Mouse (Mus musculus): ENCODE measurements at regions not wholly inside any gene's neighbourhood (a gene's known extent, or its start where the extent isn't known, plus 50 kb on each side); places are given as distances from the start of the nearest gene placed in this dataset.

GRCm38 (mm10) chr8:49312816-49313215, 469.1 kb upstream of the Tenm3 start:
- Histone ChIP-seq H3K4me2 (no peak overlapping the region), H3K9me3 (replicated peaks) (no peaks in the 10 kb centered on the region), H3K4me3 (no peak overlapping the region), H3K27ac (no peak overlapping the region), H3K27me3 (no peaks in the 10 kb centered on the region), H3K36me3 (no peaks in the 10 kb centered on the region), H3K4me1 (replicated peaks) (peaks cover 10% of the 10 kb centered on the region), H3K9ac (no peak overlapping the region)
- no peak for ATAC-seq (replicated peaks; ENCODE audit: insufficient number of reproducible peaks, insufficient read depth, low FRiP score, low read depth)
- WGBS: 55% methylated on average over 5 of the region's 5 CpGs

- Histone ChIP-seq H3K9me3 (replicated peaks) (no peaks in the 10 kb centered on the region), H3K4me1 (replicated peaks) (no peaks in the 10 kb centered on the region), H3K27me3 (no peaks in the 10 kb centered on the region), H3K27ac (no peak overlapping the region), H3K36me3 (no peaks in the 10 kb centered on the region), H3K4me3 (no peak overlapping the region), H3K9ac (no peak overlapping the region), H3K4me2 (no peak overlapping the region)
- 66% methylated on average over 4 of the region's 4 CpGs for WGBS
- no peak for ATAC-seq (replicated peaks; ENCODE audit: insufficient number of reproducible peaks, insufficient read depth, low FRiP score, low read depth)
Observed at GRCm38 (mm10) chr8:49282401-49282800, 438.6 kb upstream of the Tenm3 start.

- no peak overlapping the region for H3K27ac ChIP-seq
- WGBS: 80% methylated on average over 5 of the region's 5 CpGs
- no peak overlapping the region for H3K9ac ChIP-seq
- no peak for ATAC-seq (replicated peaks; ENCODE audit: insufficient number of reproducible peaks, insufficient read depth, low FRiP score, low read depth)
- no peaks in the 10 kb centered on the region for H3K4me1 ChIP-seq (replicated peaks)
- H3K9me3 ChIP-seq (replicated peaks): no peaks in the 10 kb centered on the region
- no peak overlapping the region for H3K4me3 ChIP-seq
- no peak overlapping the region for H3K4me2 ChIP-seq
- no peaks in the 10 kb centered on the region for H3K36me3 ChIP-seq
- no peaks in the 10 kb centered on the region for H3K27me3 ChIP-seq
Observed at GRCm38 (mm10) chr8:49281254-49281653, 437.5 kb upstream of the Tenm3 start.

- Histone ChIP-seq H3K4me3 (no peak overlapping the region), H3K36me3 (no peaks in the 10 kb centered on the region), H3K27me3 (peaks cover 4% of the 10 kb centered on the region; the same call in 1 of the 2 replicates), H3K4me2 (no peak overlapping the region), H3K9ac (no peak overlapping the region), H3K9me3 (replicated peaks) (no peaks in the 10 kb centered on the region), H3K4me1 (replicated peaks) (no peaks in the 10 kb centered on the region), H3K27ac (no peak overlapping the region)
- 86% methylated on average over 4 of the region's 4 CpGs for WGBS
- no peak for ATAC-seq (replicated peaks; ENCODE audit: insufficient number of reproducible peaks, insufficient read depth, low FRiP score, low read depth)
Observed at GRCm38 (mm10) chr8:49274031-49274430, 430.3 kb upstream of the Tenm3 start.

GRCm38 (mm10) chr8:49273109-49273508, 429.4 kb upstream of the Tenm3 start:
- H3K9me3 ChIP-seq (replicated peaks): no peaks in the 10 kb centered on the region
- H3K4me2 ChIP-seq: no peak overlapping the region
- ATAC-seq (replicated peaks; ENCODE audit: insufficient number of reproducible peaks, insufficient read depth, low FRiP score, low read depth): no peak
- H3K4me3 ChIP-seq: no peak overlapping the region
- WGBS: 82% methylated on average over 1 of the region's 1 CpGs
- no peaks in the 10 kb centered on the region for H3K4me1 ChIP-seq (replicated peaks)
- peaks cover 4% of the 10 kb centered on the region; the same call in 1 of the 2 replicates for H3K27me3 ChIP-seq
- H3K27ac ChIP-seq: no peak overlapping the region
- no peaks in the 10 kb centered on the region for H3K36me3 ChIP-seq
- no peak overlapping the region for H3K9ac ChIP-seq

DNA sequence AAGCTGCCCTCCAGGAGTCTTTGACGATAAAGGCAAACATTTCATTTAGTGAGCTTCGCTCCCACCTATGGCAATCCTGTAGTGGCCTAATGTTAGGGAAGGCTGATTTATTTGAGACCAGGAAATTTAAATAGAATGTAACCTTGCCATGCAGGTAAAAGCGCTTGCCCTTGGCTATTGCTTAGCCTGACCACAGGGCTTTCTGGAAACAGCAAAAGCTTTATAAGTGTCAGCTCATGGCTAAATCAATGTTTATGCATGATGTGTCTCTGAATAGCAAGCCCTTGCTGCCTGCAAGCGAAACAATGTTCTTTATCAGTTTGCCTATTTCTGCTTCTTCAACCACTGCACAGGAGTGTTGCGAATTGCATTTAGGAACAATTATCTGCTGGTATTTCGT, 419.7 kb upstream of the Tenm3 start:
- no peak overlapping the region for H3K4me3 ChIP-seq
- ATAC-seq (replicated peaks; ENCODE audit: insufficient number of reproducible peaks, insufficient read depth, low FRiP score, low read depth): no peak
- no peaks in the 10 kb centered on the region for H3K4me1 ChIP-seq (replicated peaks)
- 63% methylated on average over 6 of the region's 6 CpGs for WGBS
- no peaks in the 10 kb centered on the region for H3K36me3 ChIP-seq
- H3K9ac ChIP-seq: no peak overlapping the region
- no peak overlapping the region for H3K27ac ChIP-seq
- H3K9me3 ChIP-seq (replicated peaks): no peaks in the 10 kb centered on the region
- no peaks in the 10 kb centered on the region for H3K27me3 ChIP-seq
- H3K4me2 ChIP-seq: no peak overlapping the region

DNA sequence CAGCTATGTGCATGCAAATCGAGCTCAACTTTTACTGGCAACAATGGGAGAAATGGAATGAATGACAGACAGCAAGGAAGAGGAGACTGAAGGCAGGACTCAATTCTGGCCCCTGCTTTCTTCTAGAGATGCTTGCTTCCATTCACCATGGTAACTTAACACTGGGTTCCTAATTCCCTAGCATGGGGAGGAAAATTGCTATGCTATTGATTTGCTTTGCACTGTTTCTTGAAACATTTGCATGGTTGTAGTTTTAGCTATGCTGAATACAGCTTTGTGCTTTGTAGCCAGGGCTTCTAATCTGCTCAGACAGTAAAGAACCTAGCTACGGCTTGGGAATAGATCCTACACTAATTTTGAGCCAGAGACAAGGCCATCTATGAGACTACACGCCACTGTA, 419.0 kb upstream of the Tenm3 start:
- Histone ChIP-seq H3K36me3 (no peaks in the 10 kb centered on the region), H3K4me1 (replicated peaks) (no peaks in the 10 kb centered on the region), H3K4me2 (no peak overlapping the region), H3K4me3 (no peak overlapping the region), H3K9me3 (replicated peaks) (no peaks in the 10 kb centered on the region), H3K9ac (no peak overlapping the region), H3K27ac (no peak overlapping the region), H3K27me3 (no peaks in the 10 kb centered on the region)
- WGBS: 72% methylated on average over 3 of the region's 3 CpGs
- no peak for ATAC-seq (replicated peaks; ENCODE audit: insufficient number of reproducible peaks, insufficient read depth, low FRiP score, low read depth)

- H3K27ac ChIP-seq: no peak overlapping the region
- H3K4me1 ChIP-seq (replicated peaks): no peaks in the 10 kb centered on the region
- 70% methylated on average over 2 of the region's 2 CpGs for WGBS
- H3K9ac ChIP-seq: no peak overlapping the region
- H3K4me2 ChIP-seq: no peak overlapping the region
- ATAC-seq (replicated peaks; ENCODE audit: insufficient number of reproducible peaks, insufficient read depth, low FRiP score, low read depth): no peak
- H3K36me3 ChIP-seq: no peaks in the 10 kb centered on the region
- H3K4me3 ChIP-seq: no peak overlapping the region
- no peaks in the 10 kb centered on the region for H3K27me3 ChIP-seq
- H3K9me3 ChIP-seq (replicated peaks): no peaks in the 10 kb centered on the region
Observed at GRCm38 (mm10) chr8:49255954-49256353, 412.2 kb upstream of the Tenm3 start.

DNA sequence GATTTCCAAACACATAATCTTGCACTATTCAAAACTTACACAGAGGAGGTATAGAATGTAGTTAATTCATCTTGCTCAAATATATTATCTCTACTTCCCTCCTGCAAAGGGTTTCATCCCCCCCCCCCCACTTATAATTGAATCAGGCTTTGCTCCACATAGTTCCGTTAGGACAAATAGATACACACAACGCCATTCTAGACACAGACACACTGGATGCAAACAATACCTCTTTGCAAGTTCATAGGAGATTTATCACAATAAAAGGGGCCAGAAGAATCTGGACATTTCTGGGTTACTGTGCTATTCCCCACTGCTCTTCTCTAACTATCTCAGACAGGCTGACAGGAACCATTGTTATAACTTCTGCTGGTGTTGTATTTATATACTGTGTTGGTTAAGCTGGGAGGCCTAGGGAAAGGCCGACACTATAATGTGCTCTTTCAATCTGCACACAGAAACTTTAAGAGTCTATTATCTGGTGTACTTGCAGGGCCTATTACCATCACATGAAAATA, 410.6 kb upstream of the Tenm3 start:
- Histone ChIP-seq H3K36me3 (no peaks in the 10 kb centered on the region), H3K9ac (no peak overlapping the region), H3K9me3 (replicated peaks) (no peaks in the 10 kb centered on the region), H3K4me2 (no peak overlapping the region), H3K27ac (no peak overlapping the region), H3K4me3 (no peak overlapping the region), H3K27me3 (no peaks in the 10 kb centered on the region), H3K4me1 (replicated peaks) (no peaks in the 10 kb centered on the region)
- WGBS: 76% methylated on average over 3 of the region's 3 CpGs
- ATAC-seq (replicated peaks; ENCODE audit: insufficient number of reproducible peaks, insufficient read depth, low FRiP score, low read depth): no peak

- H3K4me1 ChIP-seq (replicated peaks): no peaks in the 10 kb centered on the region
- H3K27ac ChIP-seq: no peak overlapping the region
- H3K9ac ChIP-seq: no peak overlapping the region
- 55% methylated on average over 5 of the region's 5 CpGs for WGBS
- H3K4me3 ChIP-seq: no peak overlapping the region
- no peaks in the 10 kb centered on the region for H3K36me3 ChIP-seq
- H3K27me3 ChIP-seq: no peaks in the 10 kb centered on the region
- H3K9me3 ChIP-seq (replicated peaks): no peaks in the 10 kb centered on the region
- ATAC-seq (replicated peaks; ENCODE audit: insufficient number of reproducible peaks, insufficient read depth, low FRiP score, low read depth): no peak
- no peak overlapping the region for H3K4me2 ChIP-seq
Observed at GRCm38 (mm10) chr8:49243002-49243401, 399.3 kb upstream of the Tenm3 start.

DNA sequence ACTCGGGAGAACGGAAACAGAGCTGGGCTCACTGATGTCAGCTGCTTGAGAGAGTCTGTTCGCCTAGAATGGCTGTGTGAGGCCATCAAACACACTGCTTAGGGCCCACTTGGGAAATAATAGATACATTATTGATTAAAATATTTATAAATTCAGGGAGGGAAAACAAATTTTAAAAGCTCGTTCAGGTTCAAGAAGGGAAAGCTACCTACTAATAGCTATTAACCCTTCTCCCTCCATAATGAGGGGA, 393.0 kb upstream of the Tenm3 start:
- no peaks in the 10 kb centered on the region for H3K4me1 ChIP-seq (replicated peaks)
- H3K36me3 ChIP-seq: no peaks in the 10 kb centered on the region
- H3K27me3 ChIP-seq: no peaks in the 10 kb centered on the region
- no peak overlapping the region for H3K9ac ChIP-seq
- no peaks in the 10 kb centered on the region for H3K9me3 ChIP-seq (replicated peaks)
- H3K4me3 ChIP-seq: no peak overlapping the region
- ATAC-seq (replicated peaks; ENCODE audit: insufficient number of reproducible peaks, insufficient read depth, low FRiP score, low read depth): no peak
- H3K27ac ChIP-seq: no peak overlapping the region
- 66% methylated on average over 4 of the region's 4 CpGs for WGBS
- H3K4me2 ChIP-seq: no peak overlapping the region

- 83% methylated on average over 7 of the region's 7 CpGs for WGBS
- Histone ChIP-seq H3K36me3 (no peaks in the 10 kb centered on the region), H3K27ac (no peak overlapping the region), H3K27me3 (no peaks in the 10 kb centered on the region), H3K4me1 (replicated peaks) (no peaks in the 10 kb centered on the region), H3K9me3 (replicated peaks) (no peaks in the 10 kb centered on the region), H3K4me3 (no peak overlapping the region), H3K9ac (no peak overlapping the region), H3K4me2 (no peak overlapping the region)
- no peak for ATAC-seq (replicated peaks; ENCODE audit: insufficient number of reproducible peaks, insufficient read depth, low FRiP score, low read depth)
Observed at GRCm38 (mm10) chr8:49236021-49236821, 392.5 kb upstream of the Tenm3 start.
